Mouse (Mus musculus) stomach, embryonic 15.5 days (tissue): ENCODE measurements at regions not wholly inside any gene's neighbourhood (a gene's known extent, or its start where the extent isn't known, plus 50 kb on each side); places are given as distances from the start of the nearest gene placed in this dataset.

ENCODE experiments used
- ATAC-seq: fragments of 200-750 bp; cut with Nextera tagmentation; 2 replicates; pipeline ENCODE4 v1.8.0; 2017; ENCODE audit warnings: low read depth, moderate number of reproducible peaks, moderate TSS enrichment; ENCODE audit not compliant: insufficient read depth, low FRiP score
- H3K27ac ChIP-seq: fragments of 300-500 bp; sonication (generic); 2 replicates; pipeline ENCODE4 v1.5.1; 2015; ENCODE audit warnings: mild to moderate bottlenecking, inconsistent platforms
- H3K27me3 ChIP-seq: fragments of 300-500 bp; sonication (generic); replicated peaks from 2 replicates; pipeline ENCODE4 v1.6.1; 2015; ENCODE audit warnings: inconsistent platforms
- H3K36me3 ChIP-seq: fragments of 300-500 bp; sonication (generic); 2 replicates; pipeline ENCODE4 v1.6.1; 2015; ENCODE audit warnings: inconsistent platforms
- H3K4me1 ChIP-seq: fragments of 300-500 bp; sonication (generic); 2 replicates; pipeline ENCODE4 v1.6.1; 2015; ENCODE audit warnings: inconsistent platforms
- H3K4me2 ChIP-seq: fragments of 300-500 bp; sonication (generic); 2 replicates; pipeline ENCODE4 v1.6.1; 2015; ENCODE audit warnings: mild to moderate bottlenecking, inconsistent platforms
- H3K4me3 ChIP-seq: fragments of 300-500 bp; sonication (generic); replicated peaks from 2 replicates; pipeline ENCODE4 v1.5.1; 2015; ENCODE audit warnings: inconsistent platforms
- H3K9ac ChIP-seq: fragments of 300-500 bp; sonication (generic); 2 replicates; pipeline ENCODE4 v1.6.1; 2015; ENCODE audit warnings: inconsistent platforms
- H3K9me3 ChIP-seq: fragments of 300-500 bp; sonication (generic); 2 replicates; pipeline ENCODE4 v1.6.1; 2016; ENCODE audit warnings: inconsistent platforms
- WGBS: fragments of 180-500 bp; shearing (Covaris S2); methylation state at CpG from one replicate; pipeline ENCODE4 v1.1.7; 2015; 5-methylcytosine and 5-hydroxymethylcytosine counted together

DNA sequence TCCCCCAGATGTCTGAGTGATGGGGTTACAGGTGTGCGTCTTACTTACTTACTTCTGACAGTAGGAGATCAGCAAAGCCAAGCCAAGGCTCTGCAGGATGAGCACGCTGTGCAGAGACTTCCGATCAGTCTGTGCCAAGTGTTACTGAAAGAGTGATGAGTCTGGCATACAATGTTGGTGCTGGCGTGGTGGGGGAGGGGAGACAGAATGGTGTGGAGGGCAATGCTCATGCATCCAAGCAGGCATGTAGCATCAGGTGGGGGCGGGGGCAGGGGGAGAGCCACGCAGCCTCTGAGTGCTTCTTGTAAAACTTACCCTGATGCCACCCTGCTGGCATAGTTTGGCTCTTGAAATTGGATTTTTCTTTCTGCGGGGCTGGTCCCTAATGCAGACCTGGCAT, 315.8 kb downstream of the Adra2a start:
- Histone ChIP-seq H3K4me1 (no peaks in the 10 kb centered on the region), H3K27me3 (no peaks in the 10 kb centered on the region), H3K4me3 (no peak overlapping the region), H3K9ac (no peak overlapping the region), H3K9me3 (no peaks in the 10 kb centered on the region), H3K4me2 (no peak overlapping the region), H3K36me3 (no peaks in the 10 kb centered on the region), H3K27ac (no peak overlapping the region)
- no peak for ATAC-seq
- WGBS, result 76% methylated on average over 7 of the region's 7 CpGs

DNA sequence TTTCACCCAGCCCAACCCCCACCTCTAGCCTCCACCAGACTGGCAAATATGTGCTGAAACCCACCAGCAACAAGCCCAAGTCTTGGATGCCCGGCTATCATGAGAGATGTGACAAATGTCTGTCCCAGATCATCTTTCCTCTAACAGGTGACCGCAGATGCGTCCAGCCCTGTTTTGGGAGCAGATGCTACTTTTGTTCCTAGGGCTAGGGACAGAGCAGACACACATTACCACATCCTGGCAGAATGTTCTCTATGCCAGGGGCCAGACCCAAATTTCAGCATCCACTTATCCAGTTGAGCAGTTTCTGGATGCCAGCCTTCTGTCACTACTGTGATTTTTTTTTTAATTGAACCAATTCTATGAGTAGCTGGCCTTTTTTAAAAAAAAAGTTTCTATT, 316.7 kb downstream of the Adra2a start:
- WGBS, result 84% methylated on average over 3 of the region's 3 CpGs
- H3K9ac ChIP-seq, result no peak overlapping the region

DNA sequence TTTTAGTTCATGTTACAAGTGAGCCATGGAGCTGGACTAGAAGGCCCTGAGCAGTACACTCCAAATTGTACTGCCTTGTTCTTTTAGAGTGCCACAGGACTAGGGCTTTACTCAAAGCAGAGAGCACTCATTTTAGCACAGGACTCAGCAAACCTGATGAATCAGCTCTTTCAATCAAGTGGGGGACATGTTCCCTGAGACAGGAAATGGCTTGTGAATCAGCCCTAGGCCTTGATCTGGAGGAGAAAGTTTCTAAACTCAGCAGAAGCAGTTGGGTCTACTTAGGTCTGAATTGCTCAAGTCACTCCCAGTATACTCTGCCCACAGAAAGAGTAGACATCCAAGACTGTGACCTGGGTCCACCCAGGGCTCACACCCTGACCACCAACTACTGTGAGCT, 341.1 kb downstream of the Adra2a start:
- H3K36me3 ChIP-seq, result no peaks in the 10 kb centered on the region
- ATAC-seq, result no peak
- H3K27me3 ChIP-seq, result no peaks in the 10 kb centered on the region
- no peak overlapping the region for H3K27ac ChIP-seq
- no peak overlapping the region for H3K4me2 ChIP-seq
- H3K9me3 ChIP-seq, result no peaks in the 10 kb centered on the region
- no peaks in the 10 kb centered on the region for H3K4me1 ChIP-seq
- H3K9ac ChIP-seq, result no peak overlapping the region
- H3K4me3 ChIP-seq, result no peak overlapping the region

More for the DNA sequence above, 316.7 kb downstream of the Adra2a start:
- no peaks in the 10 kb centered on the region for H3K27me3 ChIP-seq
- no peak for ATAC-seq
- no peak overlapping the region for H3K4me2 ChIP-seq
- H3K27ac ChIP-seq, result no peak overlapping the region
- no peaks in the 10 kb centered on the region for H3K4me1 ChIP-seq
- H3K4me3 ChIP-seq, result no peak overlapping the region
- no peaks in the 10 kb centered on the region for H3K9me3 ChIP-seq
- H3K36me3 ChIP-seq, result no peaks in the 10 kb centered on the region

DNA sequence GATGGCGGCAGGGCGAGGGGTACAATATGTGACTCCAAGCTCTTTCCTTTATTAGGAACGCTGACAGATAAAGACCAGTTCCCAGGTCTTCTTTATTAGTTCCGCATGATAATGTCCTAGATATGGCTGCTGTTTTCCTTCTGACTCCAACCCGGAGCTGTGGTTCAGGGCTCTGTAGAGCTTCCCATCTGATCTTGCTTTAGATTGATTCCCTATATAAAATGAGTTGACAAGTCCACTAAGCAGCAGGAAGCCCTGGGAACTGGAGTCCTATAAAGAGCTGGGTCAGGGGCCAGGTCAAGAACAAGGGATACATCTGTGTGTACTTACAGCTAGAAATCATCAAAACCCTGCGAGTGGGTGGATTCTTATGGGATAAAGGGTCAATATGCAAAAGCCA, 347.5 kb downstream of the Adra2a start:
- Histone ChIP-seq H3K9me3 (no peaks in the 10 kb centered on the region), H3K4me2 (no peak overlapping the region), H3K27ac (no peak overlapping the region), H3K9ac (no peak overlapping the region), H3K27me3 (no peaks in the 10 kb centered on the region), H3K4me1 (no peaks in the 10 kb centered on the region), H3K4me3 (no peak overlapping the region), H3K36me3 (no peaks in the 10 kb centered on the region)
- 70% methylated on average over 6 of the region's 6 CpGs for WGBS
- no peak for ATAC-seq

DNA sequence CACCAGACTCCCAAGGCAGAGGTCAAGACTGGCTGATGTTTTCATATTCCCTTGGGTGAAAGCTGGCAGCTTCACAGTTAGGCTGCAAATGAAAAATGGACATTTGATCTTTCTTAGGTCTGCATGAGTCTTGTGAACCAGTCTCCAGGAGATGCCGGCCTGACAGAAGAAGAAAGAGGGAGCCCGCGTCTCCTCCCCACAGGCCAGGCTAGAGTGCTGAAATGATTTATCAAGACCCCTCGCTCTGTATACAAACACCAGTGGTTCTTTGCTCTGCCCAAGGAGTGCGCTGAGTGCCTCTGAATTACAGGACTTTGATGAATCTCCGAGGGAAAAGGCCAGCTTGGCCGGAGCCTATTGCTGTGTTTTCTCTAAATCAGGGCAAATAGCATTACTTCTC, 355.7 kb downstream of the Adra2a start:
- no peaks in the 10 kb centered on the region for H3K9me3 ChIP-seq
- H3K9ac ChIP-seq, result no peak overlapping the region
- no peaks in the 10 kb centered on the region for H3K36me3 ChIP-seq
- WGBS, result 30% methylated on average over 7 of the region's 7 CpGs
- H3K4me1 ChIP-seq, result no peaks in the 10 kb centered on the region
- no peak for ATAC-seq
- no peak overlapping the region for H3K4me3 ChIP-seq
- no peaks in the 10 kb centered on the region for H3K27me3 ChIP-seq
- H3K27ac ChIP-seq, result no peak overlapping the region
- H3K4me2 ChIP-seq, result no peak overlapping the region

DNA sequence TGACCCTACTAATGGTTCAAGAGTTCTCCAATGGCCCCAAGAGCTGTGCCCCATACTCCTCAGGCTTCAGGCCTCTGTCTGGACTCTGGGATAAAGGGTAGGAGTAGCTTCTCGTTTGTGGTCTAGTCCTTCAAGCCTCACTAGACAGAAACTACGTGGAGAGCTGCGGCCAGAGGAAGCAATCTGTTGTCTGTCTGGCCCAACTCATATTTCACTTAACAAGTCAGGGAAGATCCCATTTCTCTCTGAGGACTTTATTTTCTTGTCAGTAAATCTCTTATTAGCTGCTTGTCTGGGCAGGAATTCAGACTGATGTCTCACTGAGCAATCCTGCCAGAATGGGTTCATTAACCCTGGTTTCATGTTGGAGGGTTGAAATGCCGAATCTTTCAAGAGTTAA, 364.0 kb downstream of the Adra2a start:
- Histone ChIP-seq H3K27ac (no peak overlapping the region), H3K27me3 (no peaks in the 10 kb centered on the region), H3K9ac (no peak overlapping the region), H3K36me3 (no peaks in the 10 kb centered on the region), H3K4me2 (no peak overlapping the region), H3K4me3 (no peak overlapping the region), H3K9me3 (no peaks in the 10 kb centered on the region), H3K4me1 (no peaks in the 10 kb centered on the region)
- WGBS, result 84% methylated on average over 4 of the region's 4 CpGs
- ATAC-seq, result no peak

GRCm38 (mm10) chr19:54429062-54429461, 385.1 kb downstream of the Adra2a start:
- Histone ChIP-seq H3K4me2 (no peak overlapping the region), H3K27me3 (no peaks in the 10 kb centered on the region), H3K9me3 (no peaks in the 10 kb centered on the region), H3K36me3 (no peaks in the 10 kb centered on the region), H3K4me3 (no peak overlapping the region), H3K9ac (no peak overlapping the region), H3K4me1 (no peaks in the 10 kb centered on the region), H3K27ac (no peak overlapping the region)
- ATAC-seq, result no peak
- 52% methylated on average over 2 of the region's 2 CpGs for WGBS

- ATAC-seq, result no peak
- Histone ChIP-seq H3K4me2 (no peak overlapping the region), H3K9ac (no peak overlapping the region), H3K9me3 (no peaks in the 10 kb centered on the region), H3K27me3 (no peaks in the 10 kb centered on the region), H3K36me3 (no peaks in the 10 kb centered on the region), H3K4me3 (no peak overlapping the region), H3K27ac (no peak overlapping the region), H3K4me1 (no peaks in the 10 kb centered on the region)
- WGBS, result 24% methylated on average over 2 of the region's 2 CpGs
Measured at GRCm38 (mm10) chr19:54440713-54441112, 396.8 kb downstream of the Adra2a start.

DNA sequence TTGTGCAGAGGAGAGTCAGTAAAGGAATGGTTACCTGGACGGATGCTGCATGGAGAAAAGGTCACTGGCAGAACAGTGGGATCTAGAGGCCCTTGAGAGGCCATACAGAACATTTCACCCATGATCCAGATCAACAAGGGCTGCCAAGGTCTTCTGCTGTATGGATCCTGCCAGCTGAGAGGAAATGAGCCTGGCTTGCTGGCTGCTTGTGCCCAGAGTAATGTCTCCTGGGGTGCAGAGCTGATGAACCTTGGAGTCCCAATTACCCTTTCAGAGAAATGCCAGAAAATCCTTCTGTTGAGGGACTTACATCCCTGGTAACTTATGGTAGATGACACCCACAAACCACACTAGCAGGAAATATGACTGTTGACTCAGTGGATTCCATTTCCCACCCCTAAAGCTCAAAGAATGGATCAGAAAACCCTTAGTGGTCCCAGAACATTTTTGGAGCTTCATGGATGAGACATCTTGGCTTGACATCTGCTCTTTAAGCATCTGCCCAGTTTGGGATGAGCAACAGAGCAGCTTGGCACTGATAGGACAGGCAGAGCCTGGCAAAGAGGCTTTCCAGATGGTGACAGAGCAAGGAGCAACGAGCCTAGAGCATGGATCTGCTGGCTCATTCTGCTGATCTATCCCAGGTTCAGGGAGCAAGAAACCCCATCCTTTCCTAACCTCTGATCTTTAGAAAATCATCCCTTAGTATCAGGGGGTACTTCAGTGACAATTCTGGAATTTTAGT, 416.6 kb downstream of the Adra2a start:
- no peaks in the 10 kb centered on the region for H3K27me3 ChIP-seq
- no peak overlapping the region for H3K9ac ChIP-seq
- no peaks in the 10 kb centered on the region for H3K9me3 ChIP-seq
- WGBS, result 67% methylated on average over 2 of the region's 2 CpGs
- no peak overlapping the region for H3K4me2 ChIP-seq
- H3K27ac ChIP-seq, result no peak overlapping the region
- no peak overlapping the region for H3K4me3 ChIP-seq
- H3K36me3 ChIP-seq, result no peaks in the 10 kb centered on the region
- H3K4me1 ChIP-seq, result no peaks in the 10 kb centered on the region
- no peak for ATAC-seq

GRCm38 (mm10) chr19:54462480-54462879, 418.5 kb downstream of the Adra2a start:
- Histone ChIP-seq H3K4me3 (no peak overlapping the region), H3K27ac (no peak overlapping the region), H3K27me3 (no peaks in the 10 kb centered on the region), H3K9ac (no peak overlapping the region), H3K4me1 (no peaks in the 10 kb centered on the region), H3K4me2 (no peak overlapping the region), H3K9me3 (no peaks in the 10 kb centered on the region), H3K36me3 (no peaks in the 10 kb centered on the region)
- ATAC-seq, result no peak
- 87% methylated on average over 2 of the region's 2 CpGs for WGBS

DNA sequence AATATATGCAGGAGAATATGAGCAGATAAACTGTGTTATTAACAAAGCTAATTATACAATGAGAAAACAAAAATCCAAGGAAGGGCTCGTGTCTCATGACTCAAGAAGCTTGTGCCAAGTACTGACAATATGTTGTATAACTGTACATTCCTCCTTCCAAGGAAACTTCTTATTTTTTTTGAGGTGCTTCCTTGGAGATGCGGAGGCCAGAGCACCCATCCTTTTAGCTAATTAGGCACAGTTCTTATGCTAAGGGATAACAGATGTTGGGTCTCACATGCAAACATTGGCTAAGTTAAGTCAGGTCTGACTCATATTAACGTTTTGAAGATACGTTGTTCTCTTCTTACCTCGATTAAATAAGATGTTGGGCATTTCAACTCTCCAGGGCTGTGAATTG, 426.1 kb downstream of the Adra2a start:
- Histone ChIP-seq H3K36me3 (no peaks in the 10 kb centered on the region), H3K27me3 (no peaks in the 10 kb centered on the region), H3K9me3 (no peaks in the 10 kb centered on the region), H3K4me1 (no peaks in the 10 kb centered on the region), H3K9ac (no peak overlapping the region), H3K4me3 (no peak overlapping the region), H3K27ac (no peak overlapping the region), H3K4me2 (no peak overlapping the region)
- ATAC-seq, result no peak
- WGBS, result 77% methylated on average over 5 of the region's 5 CpGs

- H3K27ac ChIP-seq, result no peak overlapping the region
- H3K9me3 ChIP-seq, result no peaks in the 10 kb centered on the region
- no peaks in the 10 kb centered on the region for H3K36me3 ChIP-seq
- no peak overlapping the region for H3K4me3 ChIP-seq
- H3K9ac ChIP-seq, result no peak overlapping the region
- no peaks in the 10 kb centered on the region for H3K27me3 ChIP-seq
- no peak overlapping the region for H3K4me2 ChIP-seq
- no peak for ATAC-seq
- no peaks in the 10 kb centered on the region for H3K4me1 ChIP-seq
- WGBS, result 47% methylated on average over 3 of the region's 3 CpGs
Measured at GRCm38 (mm10) chr19:54498066-54498465, 454.1 kb downstream of the Adra2a start.

- H3K4me2 ChIP-seq, result no peak overlapping the region
- H3K27ac ChIP-seq, result no peak overlapping the region
- H3K27me3 ChIP-seq, result no peaks in the 10 kb centered on the region
- no peak for ATAC-seq
- H3K36me3 ChIP-seq, result no peaks in the 10 kb centered on the region
- H3K9ac ChIP-seq, result no peak overlapping the region
- H3K9me3 ChIP-seq, result no peaks in the 10 kb centered on the region
- no peak overlapping the region for H3K4me3 ChIP-seq
- no peaks in the 10 kb centered on the region for H3K4me1 ChIP-seq
Measured at GRCm38 (mm10) chr19:54533858-54534257, 489.9 kb downstream of the Adra2a start.
